11 mouse cellular contexts compared by ENCODE assay signal in the genomic region with DNA sequence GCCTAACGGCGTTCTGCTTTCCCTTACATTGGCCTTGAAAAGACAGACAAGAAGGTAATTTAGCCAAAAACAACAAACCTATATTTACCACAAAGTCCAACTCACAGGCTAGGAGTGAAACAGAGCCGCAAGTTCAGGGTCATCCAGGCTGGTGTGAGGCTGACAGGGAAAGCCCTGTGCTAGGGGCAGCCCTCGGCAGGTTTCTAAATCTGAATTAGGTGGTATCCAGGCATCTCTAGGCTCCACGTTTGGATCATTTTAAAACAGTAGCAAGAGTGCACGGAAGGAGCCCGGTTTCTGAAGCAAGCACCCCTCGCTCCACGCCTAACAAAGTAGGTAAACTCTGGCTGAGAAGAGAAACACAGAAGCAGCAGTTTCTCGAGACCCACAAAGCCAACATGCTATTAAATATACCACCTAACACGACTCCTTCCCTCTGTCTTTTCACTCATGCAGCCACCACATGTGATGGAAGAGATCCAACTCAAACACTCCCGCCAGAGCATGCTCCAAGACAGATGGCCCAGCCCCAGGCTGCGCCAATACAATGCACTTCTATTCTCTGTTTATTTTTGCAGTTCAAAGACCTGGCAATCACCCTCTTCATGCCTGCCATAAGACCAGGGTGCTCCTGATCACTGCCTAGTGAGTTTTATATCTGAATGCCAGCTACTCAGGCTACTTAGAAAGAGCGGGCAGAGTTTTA.
DNase-seq lines count a peak whose midpoint lies in the region; ATAC-seq lines count a peak whose summit lies in the region.
"Had no signal": no experiment of that assay in that cellular context is flagged by ENCODE, and none has a peak within 500 bp of the region (broad histone marks: within the 10 kb centered on the region; RNA-seq: fewer than 3 reads in every experiment).

No protein-coding gene starts in this region.

- H3K9ac ChIP-seq in heart, embryonic 15.5 days = no peak overlapping the region
- no peak overlapping the region for H3K9ac ChIP-seq in embryonic facial prominence, embryonic 14.5 days (ENCODE audit: low read depth, low read length)
- no peak overlapping the region for H3K9ac ChIP-seq in lung, embryonic 16.5 days (ENCODE audit: low read length)

- no peaks in the 10 kb centered on the region for H3K9me3 ChIP-seq in heart, embryonic 15.5 days (replicated peaks)
- no peaks in the 10 kb centered on the region for H3K9me3 ChIP-seq in embryonic facial prominence, embryonic 14.5 days (ENCODE audit: control insufficient read depth, low read length)
- no peaks in the 10 kb centered on the region for H3K9me3 ChIP-seq in lung, embryonic 16.5 days (ENCODE audit: control insufficient read depth, low read length)

- no peak for DNase-seq in heart, adult 8-10 months (ENCODE audit: low spot score)
- DNase-seq in NIH3T3 (ENCODE audit: low read depth) = peak; percentile 54
- DNase-seq in embryonic facial prominence, embryonic 14.5 days (ENCODE audit: low spot score) = peak; percentile 87
- DNase-seq in spleen, postnatal 14 days (ENCODE audit: low spot score in 2 of 2) = no peak
- DNase-seq in thymus, postnatal 0 days (ENCODE audit: low spot score) = no peak
- DNase-seq: cerebellum, adult 8-10 months; kidney, adult 11 months had no signal

- WGBS in heart, embryonic 15.5 days = 53% methylated on average over 14 of the region's 14 CpGs
- 37% methylated on average over 14 of the region's 14 CpGs for WGBS in embryonic facial prominence, embryonic 14.5 days
- WGBS in lung, embryonic 16.5 days = 27% methylated on average over 14 of the region's 14 CpGs

- H3K4me2 ChIP-seq in heart, embryonic 15.5 days = peak overlapping the region; percentile 14; the same call in 1 of the 2 replicates
- peak overlapping the region; percentile 9 for H3K4me2 ChIP-seq in embryonic facial prominence, embryonic 14.5 days (ENCODE audit: low read depth, low read length)
- H3K4me2 ChIP-seq in lung, embryonic 16.5 days (ENCODE audit: low read depth, low read length) = peak overlapping the region; percentile 26

- no peak overlapping the region for H3K4me3 ChIP-seq in heart, embryonic 15.5 days
- no peak overlapping the region for H3K4me3 ChIP-seq in embryonic facial prominence, embryonic 14.5 days (ENCODE audit: low read depth, low read length)
- no peak overlapping the region for H3K4me3 ChIP-seq in lung, embryonic 16.5 days (ENCODE audit: low read length)

- 0 out of 2 replicates have a peak, but pooled peaks cover 2% of the 10 kb centered on the region for H3K4me1 ChIP-seq in heart, embryonic 15.5 days (replicated peaks)
- H3K4me1 ChIP-seq in embryonic facial prominence, embryonic 14.5 days (ENCODE audit: control insufficient read depth, insufficient read depth, low read length) = no peaks in the 10 kb centered on the region
- H3K4me1 ChIP-seq in lung, embryonic 16.5 days (replicated peaks; ENCODE audit: control insufficient read depth, insufficient read depth, low read length) = peaks cover 6% of the 10 kb centered on the region

- ATAC-seq in heart, embryonic 15.5 days (replicated peaks; ENCODE audit: insufficient number of reproducible peaks, insufficient read depth, low FRiP score, low read depth) = no peak
- peak; percentile 83 for ATAC-seq in embryonic facial prominence, embryonic 14.5 days (ENCODE audit: low read depth)
- peak; percentile 81 for ATAC-seq in lung, embryonic 16.5 days (ENCODE audit: low read depth)
- no peak for ATAC-seq in inflammation-experienced regulatory T-cells, adult 6 months

- no peaks in the 10 kb centered on the region for H3K27me3 ChIP-seq in heart, embryonic 15.5 days
- no peaks in the 10 kb centered on the region for H3K27me3 ChIP-seq in embryonic facial prominence, embryonic 14.5 days (replicated peaks; ENCODE audit: control insufficient read depth, insufficient read depth, low read length)
- H3K27me3 ChIP-seq in lung, embryonic 16.5 days (ENCODE audit: control insufficient read depth, insufficient read depth, low read depth, low read length) = no peaks in the 10 kb centered on the region

- H3K36me3 ChIP-seq in heart, embryonic 15.5 days = no peaks in the 10 kb centered on the region
- no peaks in the 10 kb centered on the region for H3K36me3 ChIP-seq in embryonic facial prominence, embryonic 14.5 days (ENCODE audit: control insufficient read depth, insufficient read depth, low read length)
- no peaks in the 10 kb centered on the region for H3K36me3 ChIP-seq in lung, embryonic 16.5 days (ENCODE audit: control insufficient read depth, insufficient read depth, low read length)
- H3K36me3 ChIP-seq: G1E had no signal

- H3K27ac ChIP-seq in heart, embryonic 15.5 days = peak overlapping the region; percentile 28; the same call in 1 of the 2 replicates
- peak overlapping the region; percentile 65 for H3K27ac ChIP-seq in embryonic facial prominence, embryonic 14.5 days (replicated peaks; ENCODE audit: low read depth, low read length)
- H3K27ac ChIP-seq in lung, embryonic 16.5 days (ENCODE audit: low read length) = peak overlapping the region; percentile 27; the same call in 1 of the 2 replicates

Comparison
In these comparisons a context has a peak if more than half of its experiments do, and no peak if none do; other contexts are left out.
1. ATAC-seq: peak in embryonic facial prominence, embryonic 14.5 days (single experiment) and lung, embryonic 16.5 days (single experiment); none in heart, embryonic 15.5 days (single experiment) and inflammation-experienced regulatory T-cells, adult 6 months (single experiment).
2. DNase-seq: peak in NIH3T3 (single experiment) and embryonic facial prominence, embryonic 14.5 days (single experiment); none in heart, adult 8-10 months (single experiment), spleen, postnatal 14 days (0 of 2) and thymus, postnatal 0 days (single experiment).
3. Peak in every context shown above with its lines, with median percentiles within 50 percentile points of each other: H3K27ac ChIP-seq and H3K4me2 ChIP-seq.